Mouse (Mus musculus) neural tube, embryonic 14.5 days (tissue): ENCODE measurements around the gene Eng. TPM values are rescaled to one million over a fixed set of nuclear protein-coding genes. Genes with fewer than 3 reads are reported as not detected.

ENCODE experiments used
- microRNA counts: library from miRNA; unstranded; fragments of <30 nt; microRNA quantifications from one replicate; lab custom pipeline; 2016
- microRNA-seq: library from miRNA; unstranded; fragments of <30 nt; microRNA quantifications from one replicate; pipeline ENCODE4, GENCODE M21; 2016
- polyA plus RNA-seq: library from polyadenylated mRNA; unstranded; fragments of >200 nt; fragmentation: Nextera tagmentation; extraction: Ambion mirVana; gene quantifications from 2 replicates; pipeline ENCODE4 v1.2.1, GENCODE M21; 2014

Eng gene
- polyA plus RNA-seq, 1 experiment from 2014 or later, result 13.0 TPM

MicroRNA genes within 50 kb of the gene (microRNA counts, 519-probe panel; counts per million panel counts)
- microRNA mmu-miR-1954 (lab: Ali Mortazavi, UCI) (not detected), microRNA mmu-miR-2861 (lab: Ali Mortazavi, UCI) (not detected)

Small RNA genes within 50 kb of the gene (microRNA-seq; reads per million reads assigned to microRNA genes)
- gene Gm47291 (not detected), gene Mir1954 (not detected), gene Mir2861 (not detected), gene Mir3960 (not detected), gene Mir8093 (not detected)

Other genes with a start within 250 kb of the Eng start
- gene Naif1, start 196.1 kb upstream of the Eng start, polyA plus RNA-seq, result 4.9 and 5.4 TPM in 2 replicates
- gene Slc25a25, start 195.2 kb upstream of the Eng start, polyA plus RNA-seq, result 39.8 and 43.6 TPM in 2 replicates
- gene Fam102a, start 111.3 kb upstream of the Eng start, polyA plus RNA-seq, result 6.7 and 7.3 TPM in 2 replicates
- gene Dpm2, start 75.7 kb upstream of the Eng start, polyA plus RNA-seq, result 143 and 157 TPM in 2 replicates
- 12.4 and 17.1 TPM in 2 replicates for gene Pip5kl1, start 71.8 kb upstream of the Eng start, polyA plus RNA-seq
- gene 9430097D07Rik, start 70.9 kb upstream of the Eng start, polyA plus RNA-seq, result 0.98 and 1.2 TPM in 2 replicates
- 30.4 and 35.1 TPM in 2 replicates for gene St6galnac4, start 59.5 kb upstream of the Eng start, polyA plus RNA-seq
- gene St6galnac6, start 46.9 kb upstream of the Eng start, polyA plus RNA-seq, result 5.2 and 5.4 TPM in 2 replicates
- gene Ak1, start 24.8 kb upstream of the Eng start, polyA plus RNA-seq, result 78.6 and 85.0 TPM in 2 replicates
- 14.6 and 15.3 TPM in 2 replicates for gene Fpgs, start 57.5 kb downstream of the Eng start, polyA plus RNA-seq
- gene Cdk9, start 66.5 kb downstream of the Eng start, polyA plus RNA-seq, result 54.4 and 57.5 TPM in 2 replicates
- gene Sh2d3c, start 74.5 kb downstream of the Eng start, polyA plus RNA-seq, result 41.2 and 51.2 TPM in 2 replicates
- gene 6330409D20Rik, start 94.4 kb downstream of the Eng start, polyA plus RNA-seq, result 3.9 TPM in 2 replicates
- 56.0 and 57.6 TPM in 2 replicates for gene Tor2a, start 110.6 kb downstream of the Eng start, polyA plus RNA-seq
- gene Ttc16, start 129.0 kb downstream of the Eng start, polyA plus RNA-seq, result 0.36 and 0.82 TPM in 2 replicates
- 3.7 and 4.8 TPM in 2 replicates for gene Ptrh1, start 129.2 kb downstream of the Eng start, polyA plus RNA-seq
- 0.48 TPM in 2 replicates for gene Cfap157, start 137.8 kb downstream of the Eng start, polyA plus RNA-seq
- 290 and 312 TPM in 2 replicates for gene Stxbp1, start 200.7 kb downstream of the Eng start, polyA plus RNA-seq
- gene Fam129b, start 229.5 kb downstream of the Eng start, polyA plus RNA-seq, result 11.8 and 18.3 TPM in 2 replicates